Mouse (Mus musculus) stomach, embryonic 15.5 days (tissue): ENCODE data around the gene Kcnk6. TPM values are rescaled to one million over a fixed set of nuclear protein-coding genes. Genes with fewer than 3 reads are reported as not detected.
A peak's percentile ranks its signal among the peaks of the same experiment; 100 is the strongest.
"Not testable (repeated sequence)": the region's sequence is repeated elsewhere in the genome, so short reads cannot be mapped to it uniquely, and the experiment has no call there.

Experiments
- ATAC-seq: fragments of 200-750 bp; cut with Nextera tagmentation; 2 replicates; pipeline ENCODE4 v1.8.0; 2017; ENCODE audit warnings: low read depth, moderate number of reproducible peaks, moderate TSS enrichment; ENCODE audit not compliant: insufficient read depth, low FRiP score
- H3K27ac ChIP-seq: fragments of 300-500 bp; sonication (generic); 2 replicates; pipeline ENCODE4 v1.5.1; 2015; ENCODE audit warnings: mild to moderate bottlenecking, inconsistent platforms
- H3K27me3 ChIP-seq: fragments of 300-500 bp; sonication (generic); replicated peaks from 2 replicates; pipeline ENCODE4 v1.6.1; 2015; ENCODE audit warnings: inconsistent platforms
- H3K36me3 ChIP-seq: fragments of 300-500 bp; sonication (generic); 2 replicates; pipeline ENCODE4 v1.6.1; 2015; ENCODE audit warnings: inconsistent platforms
- H3K4me1 ChIP-seq: fragments of 300-500 bp; sonication (generic); 2 replicates; pipeline ENCODE4 v1.6.1; 2015; ENCODE audit warnings: inconsistent platforms
- H3K4me2 ChIP-seq: fragments of 300-500 bp; sonication (generic); 2 replicates; pipeline ENCODE4 v1.6.1; 2015; ENCODE audit warnings: mild to moderate bottlenecking, inconsistent platforms
- H3K4me3 ChIP-seq: fragments of 300-500 bp; sonication (generic); replicated peaks from 2 replicates; pipeline ENCODE4 v1.5.1; 2015; ENCODE audit warnings: inconsistent platforms
- H3K9ac ChIP-seq: fragments of 300-500 bp; sonication (generic); 2 replicates; pipeline ENCODE4 v1.6.1; 2015; ENCODE audit warnings: inconsistent platforms
- H3K9me3 ChIP-seq: fragments of 300-500 bp; sonication (generic); 2 replicates; pipeline ENCODE4 v1.6.1; 2016; ENCODE audit warnings: inconsistent platforms
- WGBS: fragments of 180-500 bp; shearing (Covaris S2); methylation state at CpG from one replicate; pipeline ENCODE4 v1.1.7; 2015; 5-methylcytosine and 5-hydroxymethylcytosine counted together
- polyA plus RNA-seq: library from polyadenylated mRNA; unstranded; fragments of >200 nt; fragmentation: Nextera tagmentation; extraction: Ambion mirVana; gene quantifications from 2 replicates; pipeline ENCODE4 v1.2.1, GENCODE M21; 2015

Gene Kcnk6
- polyA plus RNA-seq, 1 experiment from 2014 or later: 1.9 TPM

DNA sequence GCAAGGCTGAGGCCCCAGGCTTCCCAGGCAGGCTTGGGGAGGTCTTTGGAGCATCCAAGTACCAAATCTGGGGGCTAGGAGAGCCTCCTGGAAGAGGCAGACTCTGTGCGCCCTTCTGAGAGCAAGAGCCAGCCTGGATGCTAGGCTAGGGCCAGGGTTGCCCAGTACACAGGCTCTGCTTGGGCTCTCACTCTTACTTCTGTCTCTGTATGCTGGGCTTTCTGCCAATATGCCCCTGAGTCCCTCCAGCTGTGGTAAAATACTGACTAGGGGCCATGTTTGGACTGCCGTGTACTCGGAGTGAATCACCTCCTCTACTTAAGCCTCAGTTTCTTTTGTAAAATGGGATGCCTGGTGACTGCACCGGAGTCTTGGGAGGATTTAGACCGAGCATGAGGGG lies 13.7 kb upstream of the Kcnk6 start:
- Histone ChIP-seq H3K36me3 (peaks cover 13% of the 10 kb centered on the region; the same call in 1 of the 2 replicates), H3K4me2 (no peak overlapping the region), H3K9ac (no peak overlapping the region), H3K27me3 (no peaks in the 10 kb centered on the region; the same call in 1 of the 2 replicates), H3K4me1 (peaks cover 29% of the 10 kb centered on the region), H3K9me3 (no peaks in the 10 kb centered on the region), H3K27ac (no peak overlapping the region), H3K4me3 (no peak overlapping the region)
- no peak for ATAC-seq
- 56% methylated on average over 5 of the region's 5 CpGs for WGBS

DNA sequence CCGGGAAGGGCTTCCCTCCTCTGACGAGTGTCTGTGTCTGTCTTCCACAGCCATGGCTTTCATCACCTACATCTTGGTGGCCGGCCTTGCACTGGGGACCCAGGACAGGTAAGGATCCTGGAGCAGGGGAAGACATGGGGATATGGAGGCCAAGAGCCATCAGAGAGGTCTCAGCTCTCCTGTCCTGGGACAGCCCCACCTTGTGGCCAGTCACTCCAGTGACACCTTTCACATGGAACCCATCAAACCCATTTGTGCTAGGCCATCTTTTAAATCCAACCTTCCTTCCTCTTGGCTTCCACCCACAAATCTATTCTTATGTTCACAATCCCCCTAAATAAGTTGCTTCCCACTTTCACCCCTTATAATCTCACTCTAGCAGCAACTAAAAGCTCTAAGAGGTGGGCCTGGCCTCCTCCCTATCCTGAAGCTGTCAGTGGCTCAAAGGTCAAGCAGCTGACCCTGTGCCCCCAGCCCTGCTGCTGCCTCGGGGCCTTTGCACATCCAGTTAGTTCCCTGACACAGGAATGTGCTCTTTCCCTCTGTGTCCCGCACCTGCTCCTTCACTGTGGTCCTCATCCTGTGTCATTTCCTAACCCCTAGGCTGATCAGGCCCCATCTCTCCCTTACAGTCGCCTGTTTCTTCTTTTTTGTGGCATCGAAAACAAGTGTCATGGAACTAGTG lies 12.6 kb upstream of the Kcnk6 start:
- no peak overlapping the region for H3K27ac ChIP-seq

DNA sequence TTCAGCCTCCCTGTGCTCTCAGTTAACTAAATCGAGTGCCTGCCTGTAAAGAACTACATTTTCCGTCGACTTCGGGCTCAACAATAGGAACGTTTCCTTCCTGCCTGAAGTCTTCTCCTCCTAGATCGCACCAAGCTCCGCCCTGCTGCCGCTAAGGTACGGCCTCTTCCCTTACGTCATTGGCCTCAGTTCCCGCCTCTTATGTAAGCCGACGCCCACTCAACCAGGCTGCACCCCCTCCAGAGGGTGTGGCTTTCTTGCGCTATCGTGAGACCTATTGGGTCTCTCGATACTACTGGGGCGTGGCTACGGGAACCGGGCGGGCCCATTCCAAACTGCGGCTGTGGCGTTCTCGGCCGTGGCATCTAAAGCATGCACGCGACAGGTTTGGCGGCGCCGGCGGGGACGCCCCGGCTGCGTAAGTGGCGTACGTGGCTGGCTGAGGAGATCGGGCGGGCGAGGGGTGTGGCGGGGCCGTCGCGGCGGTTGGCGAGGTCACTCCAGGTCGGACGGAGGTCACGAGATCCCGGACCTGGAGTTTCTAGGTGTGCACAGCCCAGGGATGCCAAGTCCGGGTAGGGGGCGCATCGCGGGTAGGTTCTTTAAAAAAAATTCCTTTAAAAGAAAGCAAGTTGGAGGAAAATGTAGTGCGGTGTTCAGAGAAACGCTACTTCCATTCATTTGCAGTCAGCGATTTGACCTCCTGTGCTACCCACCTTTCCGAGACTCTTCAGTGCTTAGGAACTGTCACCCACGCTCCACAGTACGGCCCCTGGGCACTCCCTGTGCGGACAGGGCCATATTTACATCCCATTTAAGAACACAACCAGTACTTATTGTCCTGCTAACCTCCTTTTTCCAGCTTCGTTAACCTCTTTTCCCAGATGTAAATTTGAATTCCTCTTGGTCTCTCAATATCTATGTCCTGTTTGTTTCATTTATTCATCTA lies 6.0 kb upstream of the Kcnk6 start, which contains the start of gene Yif1b:
Yif1b (plus strand) TSS at position 311 of the 949 bp plus-strand sequence.
- Histone ChIP-seq H3K27me3 (no peaks in the 10 kb centered on the region), H3K4me3 (peak within 1 kb of the TSS; percentile 73), H3K36me3 (no peaks in the 10 kb centered on the region), H3K9ac (peak within 1 kb of the TSS; percentile 74), H3K4me1 (peaks cover 10% of the 10 kb centered on the region), H3K4me2 (peak within 1 kb of the TSS; percentile 80), H3K27ac (peak within 1 kb of the TSS; percentile 96), H3K9me3 (no peaks in the 10 kb centered on the region)
- ATAC-seq: peak; percentile 97
- WGBS: under 1% methylated on average over 60 of the region's 60 CpGs

More for the DNA sequence above, 12.6 kb upstream of the Kcnk6 start:
- 85% methylated on average over 7 of the region's 7 CpGs for WGBS
- Histone ChIP-seq H3K9ac (no peak overlapping the region), H3K4me3 (no peak overlapping the region), H3K36me3 (peaks cover 13% of the 10 kb centered on the region; the same call in 1 of the 2 replicates), H3K4me1 (peaks cover 29% of the 10 kb centered on the region), H3K27me3 (no peaks in the 10 kb centered on the region; the same call in 1 of the 2 replicates), H3K4me2 (no peak overlapping the region), H3K9me3 (no peaks in the 10 kb centered on the region)
- ATAC-seq: no peak

DNA sequence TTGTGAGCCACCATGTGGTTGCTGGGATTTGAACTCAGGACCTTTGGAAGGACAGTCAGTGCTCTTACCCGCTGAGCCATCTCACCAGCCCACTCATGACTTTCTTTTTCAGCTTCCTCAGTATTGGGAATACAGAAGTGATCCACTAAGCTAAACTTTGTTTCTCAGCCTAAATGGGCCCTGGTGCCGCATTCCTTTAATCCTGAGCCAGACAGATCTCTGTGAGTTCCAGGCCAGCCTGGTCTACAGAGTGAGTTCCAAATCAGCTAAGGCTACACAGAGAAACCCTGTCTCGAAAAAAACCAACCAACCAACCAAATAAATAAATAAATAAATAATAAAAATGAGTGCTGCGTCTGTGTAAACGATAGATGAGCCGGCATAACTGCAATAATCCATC lies 5.3 kb upstream of the Kcnk6 start:
- H3K36me3 ChIP-seq, ATAC-seq, H3K9me3 ChIP-seq, H3K27me3 ChIP-seq: not testable (repeated sequence)
- WGBS: 27% methylated on average over 6 of the region's 6 CpGs
- peak overlapping the region; percentile 73 for H3K4me3 ChIP-seq
- H3K4me1 ChIP-seq: peaks cover 10% of the 10 kb centered on the region
- peak overlapping the region; percentile 34; the same call in 1 of the 2 replicates for H3K9ac ChIP-seq
- H3K27ac ChIP-seq: peak overlapping the region; percentile 96
- H3K4me2 ChIP-seq: peak overlapping the region; percentile 80

DNA sequence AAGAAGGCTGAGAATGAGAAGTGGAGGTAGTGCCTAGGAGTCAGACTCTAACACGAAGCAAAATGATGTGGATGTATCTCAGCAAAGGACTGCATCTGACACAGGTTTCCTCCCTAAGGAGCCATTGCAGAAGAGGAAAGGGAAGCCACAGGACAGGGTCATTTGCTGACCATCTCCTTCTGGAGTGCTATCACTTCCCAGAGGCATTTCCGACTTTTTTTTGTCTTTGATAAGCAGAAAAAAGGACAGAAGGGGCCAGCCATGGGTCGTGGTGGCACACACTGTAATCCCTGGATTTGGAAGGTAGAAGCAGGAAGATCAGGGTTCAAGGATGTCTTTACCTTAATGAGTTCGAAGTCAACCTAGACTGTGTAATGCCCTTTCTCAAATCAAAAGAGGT lies 4.3 kb upstream of the Kcnk6 start:
- no peak overlapping the region for H3K9ac ChIP-seq
- H3K4me1 ChIP-seq: peaks cover 15% of the 10 kb centered on the region
- H3K36me3 ChIP-seq: no peaks in the 10 kb centered on the region
- 77% methylated on average over 4 of the region's 4 CpGs for WGBS
- H3K4me3 ChIP-seq: no peak overlapping the region
- no peak overlapping the region for H3K27ac ChIP-seq
- no peak overlapping the region for H3K4me2 ChIP-seq
- no peak for ATAC-seq
- peaks cover 7% of the 10 kb centered on the region; the same call in 1 of the 2 replicates for H3K27me3 ChIP-seq
- no peaks in the 10 kb centered on the region for H3K9me3 ChIP-seq

DNA sequence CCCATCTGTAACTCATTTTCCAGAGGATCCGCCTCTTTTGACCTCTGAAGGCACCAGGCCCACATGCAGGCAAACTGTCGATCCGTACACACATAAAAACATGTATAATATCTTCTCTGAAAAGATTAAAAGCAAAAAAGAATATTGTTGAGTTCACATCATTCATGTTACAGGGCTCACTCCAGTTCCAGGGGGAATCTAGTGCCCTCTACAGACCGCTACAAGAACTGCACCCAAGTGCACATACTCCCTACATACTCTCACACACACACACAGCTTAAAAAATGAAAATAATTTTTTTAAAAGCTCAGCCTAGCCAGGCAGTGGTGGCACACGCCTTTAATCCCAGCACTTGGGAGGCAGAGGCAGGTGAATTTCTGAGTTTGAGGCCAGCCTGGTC lies 2.3 kb upstream of the Kcnk6 start:
- ATAC-seq: no peak
- Histone ChIP-seq H3K27ac (no peak overlapping the region), H3K4me1 (peaks cover 15% of the 10 kb centered on the region), H3K27me3 (peaks cover 10% of the 10 kb centered on the region; the same call in 1 of the 2 replicates), H3K4me2 (no peak overlapping the region), H3K9me3 (no peaks in the 10 kb centered on the region), H3K36me3 (no peaks in the 10 kb centered on the region), H3K4me3 (no peak overlapping the region), H3K9ac (no peak overlapping the region)
- WGBS: 81% methylated on average over 5 of the region's 5 CpGs

DNA sequence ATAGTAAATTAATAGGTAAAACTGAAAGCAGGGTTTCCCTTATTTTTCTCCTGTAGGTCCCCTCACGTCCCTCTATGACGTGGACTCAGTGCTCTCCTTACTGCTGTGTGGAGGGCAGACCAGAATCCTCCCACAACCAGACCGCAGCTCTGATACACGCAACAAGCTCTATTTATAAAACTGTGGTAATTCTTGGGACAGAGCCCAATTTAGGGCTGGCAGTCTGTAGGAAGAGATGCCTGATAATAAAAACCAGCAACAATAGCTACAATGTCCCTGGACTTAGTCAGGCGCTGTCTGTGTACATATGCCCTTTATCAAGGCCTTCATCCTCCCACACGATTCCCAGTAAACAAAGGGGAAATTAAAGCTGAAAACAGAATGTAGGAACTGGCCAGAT lies 1.4 kb upstream of the Kcnk6 start:
- Histone ChIP-seq H3K4me3 (no peak overlapping the region), H3K9me3 (no peaks in the 10 kb centered on the region), H3K27ac (no peak overlapping the region), H3K4me2 (no peak overlapping the region), H3K36me3 (no peaks in the 10 kb centered on the region), H3K4me1 (peaks cover 8% of the 10 kb centered on the region), H3K9ac (no peak overlapping the region), H3K27me3 (peaks cover 10% of the 10 kb centered on the region; the same call in 1 of the 2 replicates)
- 43% methylated on average over 6 of the region's 6 CpGs for WGBS
- no peak for ATAC-seq

DNA sequence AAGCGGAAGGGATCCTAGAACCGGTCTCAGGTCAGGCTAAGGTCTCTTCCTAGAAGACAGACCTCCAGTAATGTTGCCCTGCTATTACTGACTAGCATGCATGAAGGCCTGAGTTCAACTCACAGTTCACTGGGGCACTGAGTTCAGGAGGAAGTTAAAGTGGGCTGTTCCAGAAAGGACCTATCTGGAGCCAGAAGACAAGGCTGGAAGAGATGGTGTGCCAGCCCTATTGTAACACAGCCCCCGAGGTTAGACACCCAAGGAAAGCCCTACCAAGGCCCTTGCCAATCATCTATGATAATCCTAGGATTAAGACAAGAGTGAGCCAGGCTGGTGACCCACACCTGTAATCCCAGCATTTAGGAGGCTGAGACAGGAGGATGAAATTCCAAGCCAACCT lies 798 bp downstream of the Kcnk6 start:
- Histone ChIP-seq H3K9me3 (no peaks in the 10 kb centered on the region), H3K4me3 (peak overlapping the region; percentile 66), H3K4me1 (peaks cover 5% of the 10 kb centered on the region; the same call in 1 of the 2 replicates), H3K27ac (no peak overlapping the region), H3K9ac (0 out of 2 replicates have a peak overlapping the region, but pooled peaks have one; percentile 63), H3K36me3 (no peaks in the 10 kb centered on the region), H3K27me3 (peaks cover 10% of the 10 kb centered on the region; the same call in 1 of the 2 replicates), H3K4me2 (peak overlapping the region; percentile 99)
- no peak for ATAC-seq
- 60% methylated on average over 3 of the region's 3 CpGs for WGBS

DNA sequence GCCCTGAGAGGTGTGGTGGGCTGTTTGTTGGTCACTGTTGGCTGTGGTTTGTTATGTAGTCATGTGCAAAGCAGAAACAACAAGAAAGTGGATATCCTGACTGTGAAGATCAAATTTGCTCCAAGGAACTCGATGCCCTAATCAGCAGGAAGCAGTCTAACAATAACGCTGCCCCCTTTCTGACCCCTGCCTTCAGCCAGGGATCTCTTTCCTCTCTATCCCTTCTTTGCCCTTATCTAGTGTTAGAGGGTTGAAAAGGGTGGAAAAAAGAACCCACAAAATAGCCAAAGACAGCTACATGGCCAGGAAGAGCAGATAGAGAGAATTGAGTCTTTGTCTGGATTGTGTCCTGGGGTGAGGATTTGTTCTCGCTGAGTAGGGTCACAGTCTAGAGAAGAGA lies 1.8 kb downstream of the Kcnk6 start:
- H3K4me1 ChIP-seq: peaks cover 5% of the 10 kb centered on the region; the same call in 1 of the 2 replicates
- H3K4me2 ChIP-seq: no peak overlapping the region
- peaks cover 10% of the 10 kb centered on the region; the same call in 1 of the 2 replicates for H3K27me3 ChIP-seq
- 45% methylated on average over 3 of the region's 3 CpGs for WGBS
- H3K36me3 ChIP-seq: no peaks in the 10 kb centered on the region
- H3K9me3 ChIP-seq: no peaks in the 10 kb centered on the region
- no peak overlapping the region for H3K27ac ChIP-seq
- no peak overlapping the region for H3K4me3 ChIP-seq
- no peak overlapping the region for H3K9ac ChIP-seq
- no peak for ATAC-seq

DNA sequence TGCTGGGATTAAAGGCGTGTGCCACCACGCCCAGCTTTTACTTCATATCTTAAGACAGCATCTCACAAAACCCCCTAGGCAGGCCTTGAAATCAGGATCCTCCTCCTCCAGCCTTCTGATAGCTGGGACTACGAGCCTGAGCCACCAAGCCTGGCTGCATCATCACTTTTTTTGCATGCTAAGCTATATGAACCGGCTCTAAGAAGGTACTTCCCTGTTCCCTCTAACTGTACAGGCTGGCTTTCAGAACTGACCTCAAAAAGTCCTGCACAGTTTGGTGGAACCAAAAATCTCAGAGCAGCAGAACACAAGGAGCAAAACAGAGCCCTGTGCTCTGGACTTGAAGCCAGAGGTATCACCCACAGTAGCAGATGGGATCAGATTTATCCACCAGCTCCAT lies 4.1 kb downstream of the Kcnk6 start:
- no peak overlapping the region for H3K4me3 ChIP-seq
- ATAC-seq: no peak
- H3K36me3 ChIP-seq: no peaks in the 10 kb centered on the region
- no peaks in the 10 kb centered on the region for H3K9me3 ChIP-seq
- no peak overlapping the region for H3K9ac ChIP-seq
- 68% methylated on average over 4 of the region's 4 CpGs for WGBS
- H3K27ac ChIP-seq: no peak overlapping the region
- H3K4me2 ChIP-seq: no peak overlapping the region
- peaks cover 10% of the 10 kb centered on the region; the same call in 1 of the 2 replicates for H3K27me3 ChIP-seq
- peaks cover 5% of the 10 kb centered on the region; the same call in 1 of the 2 replicates for H3K4me1 ChIP-seq

DNA sequence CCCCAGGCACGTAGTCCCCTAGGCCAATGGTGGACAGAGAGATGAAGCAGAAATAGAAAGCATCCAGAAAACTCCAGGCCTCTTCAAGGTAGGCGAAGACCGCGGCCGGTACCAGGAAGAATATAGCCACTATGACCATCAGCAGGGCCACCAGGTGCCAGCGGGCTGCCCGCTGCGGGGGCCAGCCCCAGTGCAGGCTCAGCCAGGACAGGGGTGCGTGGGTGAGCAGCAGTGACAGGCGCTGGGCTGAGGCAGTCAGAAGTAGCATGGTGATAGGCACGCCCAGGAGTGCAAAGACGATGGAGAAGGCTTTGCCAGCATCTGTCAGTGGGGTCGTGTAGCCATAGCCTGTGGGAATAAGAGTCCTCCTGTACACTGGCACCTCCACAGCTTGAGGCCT lies 6.8 kb downstream of the Kcnk6 start:
- WGBS: 76% methylated on average over 13 of the region's 13 CpGs
- ATAC-seq: no peak

More for the DNA sequence above, 6.8 kb downstream of the Kcnk6 start:
- no peaks in the 10 kb centered on the region; the same call in 1 of the 2 replicates for H3K4me1 ChIP-seq
- no peaks in the 10 kb centered on the region for H3K9me3 ChIP-seq
- H3K27ac ChIP-seq: no peak overlapping the region
- H3K9ac ChIP-seq: no peak overlapping the region
- H3K27me3 ChIP-seq: no peaks in the 10 kb centered on the region
- no peak overlapping the region for H3K4me3 ChIP-seq
- H3K4me2 ChIP-seq: no peak overlapping the region
- no peaks in the 10 kb centered on the region for H3K36me3 ChIP-seq
